Mouse (Mus musculus): ENCODE results near the gene Cyp4f14. TPM values are rescaled to one million over a fixed set of nuclear protein-coding genes. Genes with fewer than 3 reads are reported as not detected.

Gene Cyp4f14
- 2.1 TPM for polyA plus RNA-seq (2014; fragmentation: Illumina TruSeq; extraction: RNeasy Lipid Tissue Mini Kit (QIAGEN cat#74804); ENCODE audit: low read depth, low replicate concordance)

GRCm38 (mm10) chr17:32917131-32917530 lies at the start of gene Cyp4f14:
TSS of gene Cyp4f14 (minus strand) at chr17:32917342.

DNA sequence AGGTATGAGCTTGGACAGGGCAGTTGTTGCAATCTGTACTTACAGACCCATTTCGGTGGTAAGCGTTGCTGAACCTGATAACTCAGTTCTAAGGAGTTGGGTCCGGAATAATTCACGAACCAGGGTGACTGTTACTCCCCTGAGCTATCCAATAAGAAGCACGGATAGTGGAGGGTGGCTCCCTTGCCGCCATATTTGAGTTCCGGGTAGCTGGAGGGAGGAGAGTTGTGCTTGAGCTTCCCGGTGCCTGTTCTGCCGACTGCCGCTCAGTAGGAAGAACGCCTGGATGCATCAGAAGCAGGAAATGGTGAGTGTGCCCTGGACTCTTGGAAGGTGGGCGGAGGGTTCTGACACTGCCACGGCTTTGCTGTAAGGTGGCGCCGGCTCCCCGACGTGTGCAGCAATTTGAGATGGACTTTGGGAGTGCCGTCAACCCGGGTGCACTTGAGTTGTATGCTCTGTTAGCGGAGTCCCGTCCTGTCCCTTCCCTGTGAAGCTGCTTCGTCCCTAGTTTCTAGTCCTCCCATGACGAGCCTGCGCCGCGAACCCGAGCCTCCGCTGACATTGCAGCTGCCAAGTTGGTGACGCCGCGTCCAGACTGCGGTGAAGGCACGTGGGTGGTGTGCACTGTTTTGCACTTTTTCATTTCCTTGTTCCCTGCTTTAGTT lies 48.6 kb upstream of the Cyp4f14 start, which contains the start of gene Zfp472:
Gene Zfp472, plus strand, starts transcription at position 192 of the 668 bp plus-strand sequence.

DNA sequence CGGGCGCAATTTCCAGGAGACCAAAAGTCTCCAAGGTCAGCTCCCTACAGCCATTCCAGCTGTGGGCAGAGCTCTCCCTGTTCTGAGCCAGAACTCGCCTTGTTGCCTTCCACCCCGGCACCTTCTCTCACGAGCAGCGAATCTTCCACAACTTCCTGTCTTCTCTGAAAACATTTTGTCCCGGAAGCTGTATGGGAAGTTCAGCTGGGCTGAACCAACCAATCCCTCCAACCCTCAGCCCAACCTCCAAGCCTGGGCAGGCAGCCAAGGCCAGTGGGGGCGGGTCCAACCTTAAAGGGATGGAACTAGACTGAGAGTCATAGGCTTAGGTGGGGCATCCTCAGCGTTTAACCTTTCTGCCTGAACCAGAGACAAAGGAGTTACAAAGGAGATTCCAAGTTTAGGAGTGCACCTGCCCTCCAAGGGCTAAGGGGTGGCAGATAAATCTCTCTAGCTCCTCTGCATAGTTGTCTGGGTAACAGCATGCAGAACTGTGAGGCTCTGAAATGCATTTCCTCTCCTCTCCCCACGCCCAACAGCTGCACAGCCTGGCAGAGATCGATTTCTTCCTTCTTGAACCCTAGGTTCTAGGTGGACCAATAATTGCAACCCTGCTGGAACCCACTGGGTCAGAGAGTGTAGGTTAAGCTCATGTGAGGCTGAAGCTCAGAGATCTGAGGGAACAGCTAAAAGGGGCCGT lies 30.2 kb upstream of the Cyp4f14 start, which contains the start of gene Cyp4f13:
Gene Cyp4f13, minus strand, starts transcription at position 188 of the 700 bp plus-strand sequence.

GRCm38 (mm10) chr17:32891239-32892180 lies 25.6 kb downstream of the Cyp4f14 start, which contains the start of gene Zfp870:
TSS of gene Zfp870 (minus strand) at chr17:32891642.

Other genes starting within 250 kb of the Cyp4f14 start
- gene Cyp4f15, start 231.7 kb downstream of the Cyp4f14 start, polyA plus RNA-seq (2014; fragmentation: Illumina TruSeq; extraction: RNeasy Lipid Tissue Mini Kit (QIAGEN cat#74804); ENCODE audit: low read depth, low replicate concordance) = not detected
- 102 TPM for gene Zfp871, start 129.1 kb downstream of the Cyp4f14 start, polyA plus RNA-seq (2014; fragmentation: Illumina TruSeq; extraction: RNeasy Lipid Tissue Mini Kit (QIAGEN cat#74804); ENCODE audit: low read depth, low replicate concordance)
- gene Zfp811, start 107.4 kb downstream of the Cyp4f14 start, polyA plus RNA-seq (2014; fragmentation: Illumina TruSeq; extraction: RNeasy Lipid Tissue Mini Kit (QIAGEN cat#74804); ENCODE audit: low read depth, low replicate concordance) = 0.97 TPM
- 14.9 TPM for gene Zfp799, start 87.1 kb downstream of the Cyp4f14 start, polyA plus RNA-seq (2014; fragmentation: Illumina TruSeq; extraction: RNeasy Lipid Tissue Mini Kit (QIAGEN cat#74804); ENCODE audit: low read depth, low replicate concordance)
- gene Zfp870, start 25.7 kb downstream of the Cyp4f14 start, polyA plus RNA-seq (2014; fragmentation: Illumina TruSeq; extraction: RNeasy Lipid Tissue Mini Kit (QIAGEN cat#74804); ENCODE audit: low read depth, low replicate concordance) = 8.4 TPM
- 11.3 TPM for gene Cyp4f13, start 30.1 kb upstream of the Cyp4f14 start, polyA plus RNA-seq (2014; fragmentation: Illumina TruSeq; extraction: RNeasy Lipid Tissue Mini Kit (QIAGEN cat#74804); ENCODE audit: low read depth, low replicate concordance)
- 11.5 TPM for gene Zfp472, start 48.5 kb upstream of the Cyp4f14 start, polyA plus RNA-seq (2014; fragmentation: Illumina TruSeq; extraction: RNeasy Lipid Tissue Mini Kit (QIAGEN cat#74804); ENCODE audit: low read depth, low replicate concordance)
- 18.4 TPM for gene Zfp952, start 75.8 kb upstream of the Cyp4f14 start, polyA plus RNA-seq (2014; fragmentation: Illumina TruSeq; extraction: RNeasy Lipid Tissue Mini Kit (QIAGEN cat#74804); ENCODE audit: low read depth, low replicate concordance)
- gene Zfp763, start 116.1 kb upstream of the Cyp4f14 start, polyA plus RNA-seq (2014; fragmentation: Illumina TruSeq; extraction: RNeasy Lipid Tissue Mini Kit (QIAGEN cat#74804); ENCODE audit: low read depth, low replicate concordance) = 19.6 TPM
- gene 4921501E09Rik, start 150.7 kb upstream of the Cyp4f14 start, polyA plus RNA-seq (2014; fragmentation: Illumina TruSeq; extraction: RNeasy Lipid Tissue Mini Kit (QIAGEN cat#74804); ENCODE audit: low read depth, low replicate concordance) = not detected
- gene Zfp563, start 172.0 kb upstream of the Cyp4f14 start, polyA plus RNA-seq (2014; fragmentation: Illumina TruSeq; extraction: RNeasy Lipid Tissue Mini Kit (QIAGEN cat#74804); ENCODE audit: low read depth, low replicate concordance) = 20.4 TPM
- gene Morc2b, start 222.3 kb upstream of the Cyp4f14 start, polyA plus RNA-seq (2014; fragmentation: Illumina TruSeq; extraction: RNeasy Lipid Tissue Mini Kit (QIAGEN cat#74804); ENCODE audit: low read depth, low replicate concordance) = not detected